In the genomic region with DNA sequence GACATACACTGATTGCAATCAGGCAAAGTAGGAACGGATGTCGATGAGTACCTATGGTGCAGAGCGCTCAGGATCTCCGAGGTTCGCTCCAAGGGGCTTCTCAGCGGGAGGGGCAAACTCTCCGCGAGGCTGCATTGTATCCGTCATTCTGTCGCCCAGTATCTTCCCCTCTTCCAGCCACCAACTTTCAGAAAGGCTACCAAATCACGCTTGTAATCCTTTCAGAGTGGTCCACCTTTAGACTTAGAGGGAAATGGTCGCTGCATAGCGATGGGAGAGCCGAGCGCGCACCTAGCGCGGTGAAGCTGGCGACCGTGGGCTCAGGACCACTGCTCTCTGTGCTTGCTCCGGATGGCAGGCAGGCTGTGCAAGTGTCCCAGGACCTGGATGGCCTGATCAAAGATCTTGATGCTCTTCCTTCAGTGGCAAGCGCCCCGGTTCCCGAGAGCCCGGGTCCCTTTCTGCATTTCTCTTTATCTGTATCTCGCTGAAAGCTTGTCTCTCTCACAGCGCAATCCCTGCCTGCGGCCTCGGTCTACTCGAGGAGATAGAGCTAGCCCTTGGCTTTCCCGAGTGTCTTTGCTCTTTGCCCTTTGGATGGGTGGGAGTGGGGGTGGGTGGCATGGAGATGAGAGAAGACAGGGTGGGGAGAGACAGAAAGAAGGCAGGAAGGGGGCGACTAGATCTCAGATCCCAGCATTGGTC, we compare ENCODE assay signal across 8 mouse cellular contexts. TPM values are rescaled to one million over a fixed set of nuclear protein-coding genes. Genes with fewer than 3 reads are reported as not detected.
DNase-seq lines count a peak whose midpoint lies in the region; ATAC-seq lines count a peak whose summit lies in the region.

No protein-coding gene starts in this region.

- H3K27me3 ChIP-seq in hindbrain, embryonic 15.5 days = no peaks in the 10 kb centered on the region
- H3K27me3 ChIP-seq in midbrain, embryonic 16.5 days (ENCODE audit: control insufficient read depth, insufficient read depth, low read depth, low read length) = no peaks in the 10 kb centered on the region

- peak overlapping the region; percentile 70 for H3K4me2 ChIP-seq in hindbrain, embryonic 15.5 days
- peak overlapping the region; percentile 65 for H3K4me2 ChIP-seq in midbrain, embryonic 16.5 days (ENCODE audit: low read length)

- under 1% methylated on average over 31 of the region's 32 CpGs for WGBS in hindbrain, embryonic 15.5 days
- WGBS in midbrain, embryonic 16.5 days = under 1% methylated on average over 31 of the region's 32 CpGs

- peak; percentile 67 for ATAC-seq in hindbrain, embryonic 15.5 days (ENCODE audit: low FRiP score, low read depth)
- ATAC-seq in midbrain, embryonic 16.5 days = peak; percentile 69

- H3K4me1 ChIP-seq in hindbrain, embryonic 15.5 days (replicated peaks) = peaks cover 20% of the 10 kb centered on the region
- H3K4me1 ChIP-seq in midbrain, embryonic 16.5 days (ENCODE audit: control insufficient read depth, insufficient read depth, low read length) = peaks cover 14% of the 10 kb centered on the region

- peak; percentile 14 for DNase-seq in layer of hippocampus, adult 9-11 months
- no peak for DNase-seq in layer of hippocampus, adult 11-12 months (ENCODE audit: low spot score)
- DNase-seq in cerebellum, postnatal 25 days = peak; percentile 59 to 63
- DNase-seq in adrenal gland, postnatal 25 days = no peak
- no peak for DNase-seq in adrenal gland, adult 2 months
- DNase-seq in kidney, postnatal 14 days = no peak

- no peaks in the 10 kb centered on the region for H3K36me3 ChIP-seq in hindbrain, embryonic 15.5 days
- H3K36me3 ChIP-seq in midbrain, embryonic 16.5 days (ENCODE audit: control insufficient read depth, insufficient read depth, low read length) = no peaks in the 10 kb centered on the region

- peak overlapping the region; percentile 93 for H3K27ac ChIP-seq in hindbrain, embryonic 15.5 days (replicated peaks)
- peak overlapping the region; percentile 91 for H3K27ac ChIP-seq in midbrain, embryonic 16.5 days (ENCODE audit: low read length)

- H3K4me3 ChIP-seq in hindbrain, embryonic 15.5 days = peak overlapping the region; percentile 81
- peak overlapping the region; percentile 74 for H3K4me3 ChIP-seq in midbrain, embryonic 16.5 days (ENCODE audit: low read depth, low read length)

- H3K9ac ChIP-seq in hindbrain, embryonic 15.5 days = peak overlapping the region; percentile 89
- peak overlapping the region; percentile 93 for H3K9ac ChIP-seq in midbrain, embryonic 16.5 days (ENCODE audit: low read depth, low read length)

- H3K9me3 ChIP-seq in hindbrain, embryonic 15.5 days = no peaks in the 10 kb centered on the region
- no peaks in the 10 kb centered on the region for H3K9me3 ChIP-seq in midbrain, embryonic 16.5 days (replicated peaks; ENCODE audit: control insufficient read depth, low read length, poor library complexity, severe bottlenecking)

RNA-seq across cellular contexts. Expression of a gene that starts 1.0 kb away (rescaled TPM):
- 23.7 and 24.6 TPM in 2 replicates for polyA plus RNA-seq in hindbrain, embryonic 15.5 days (2015; fragmentation: Nextera tagmentation; extraction: Ambion mirVana)
- 24.2 and 25.8 TPM in 2 replicates for polyA plus RNA-seq in midbrain, embryonic 16.5 days (2015; fragmentation: Nextera tagmentation; extraction: Ambion mirVana)
- not detected in 2 replicates for total RNA-seq in adrenal gland, postnatal 25 days (2021)
- total RNA-seq in adrenal gland, adult 2 months (2021) = not detected
- not detected in 2 replicates for polyA plus RNA-seq in adrenal gland, adult 2 months (2012; rRNA removed)

Comparison
In these comparisons a context has a peak if more than half of its experiments do, and no peak if none do; other contexts are left out.
1. DNase-seq: peak in layer of hippocampus, adult 9-11 months (single experiment) and cerebellum, postnatal 25 days (2 of 2); none in layer of hippocampus, adult 11-12 months (single experiment), adrenal gland, postnatal 25 days (single experiment), adrenal gland, adult 2 months (single experiment) and kidney, postnatal 14 days (single experiment).
2. RNA of a gene that starts 1.0 kb away (polyA plus RNA-seq): 24.2 to 25.8 TPM in midbrain, embryonic 16.5 days and 23.7 to 24.6 TPM in hindbrain, embryonic 15.5 days; not detected in adrenal gland, adult 2 months; every median in the first group is over 10 times any median in the second.